Mouse (Mus musculus) E14TG2a.4 (cell line): ENCODE data around the gene Tm2d3.

ENCODE experiments used
- CTCF ChIP-seq: conservative IDR thresholded peaks from 2 replicates; pipeline ENCODE4 v1.5.1; 2014; ENCODE audit warnings: low read length
- NANOG ChIP-seq: IDR thresholded peaks from 2 replicates; pipeline ENCODE4 v1.6.1; 2014; ENCODE audit warnings: borderline replicate concordance, low read length, mixed read lengths

GRCm38 (mm10) chr7:65742857-65743256 lies 51.9 kb downstream of the Tm2d3 start:
- no peak for TF ChIP-seq CTCF
- TF ChIP-seq NANOG = no peak
